Mouse (Mus musculus): ENCODE results near the gene Gm21958.

DNA sequence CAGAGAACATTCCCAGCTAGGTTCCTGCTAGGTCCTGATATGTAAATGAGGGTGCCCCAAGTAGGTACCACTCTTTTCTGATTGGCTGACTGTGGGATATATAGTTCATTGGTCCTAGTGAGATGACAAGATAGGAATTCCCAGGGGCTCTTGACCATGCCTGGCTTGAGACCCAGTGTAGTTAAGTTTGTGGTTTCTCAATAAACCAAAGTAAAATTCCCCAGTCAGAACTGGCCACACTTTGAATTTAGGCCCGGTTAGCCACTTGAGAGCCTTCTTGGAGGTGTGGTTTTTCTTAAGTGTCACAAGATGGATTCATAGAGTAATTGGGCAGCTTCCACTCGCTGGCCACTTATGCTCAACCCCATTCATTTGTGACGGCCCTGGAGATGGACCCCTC lies 42.0 kb downstream of the Gm21958 start:
- TF ChIP-seq POLR2A (IDR thresholded peaks at IDR 0.05; ENCODE audit: extremely low read depth, insufficient read depth, low read length), result no peak
- TF ChIP-seq CTCF (IDR thresholded peaks at IDR 0.05; ENCODE audit: extremely low read depth, insufficient read depth, low read length), result no peak
